Mouse (Mus musculus) small intestine, adult 2 months (tissue): ENCODE results near the gene Ostf1.

Experiments
- CTCF ChIP-seq: fragments of 200-500 bp; IDR thresholded peaks from 2 replicates; pipeline ENCODE4 v1.5.1; 2012; ENCODE audit warnings: low read depth, mild to moderate bottlenecking, control low read depth, inconsistent platforms, low read length, moderate library complexity, mixed read lengths; ENCODE audit not compliant: insufficient replicate concordance, insufficient read length; ENCODE audit errors: extremely low read depth
- POLR2A ChIP-seq: fragments of 200-500 bp; IDR thresholded peaks from 2 replicates; pipeline ENCODE4 v1.6.1; 2012; ENCODE audit warnings: low read depth, mild to moderate bottlenecking, control low read depth, inconsistent platforms, low read length, moderate library complexity

DNA sequence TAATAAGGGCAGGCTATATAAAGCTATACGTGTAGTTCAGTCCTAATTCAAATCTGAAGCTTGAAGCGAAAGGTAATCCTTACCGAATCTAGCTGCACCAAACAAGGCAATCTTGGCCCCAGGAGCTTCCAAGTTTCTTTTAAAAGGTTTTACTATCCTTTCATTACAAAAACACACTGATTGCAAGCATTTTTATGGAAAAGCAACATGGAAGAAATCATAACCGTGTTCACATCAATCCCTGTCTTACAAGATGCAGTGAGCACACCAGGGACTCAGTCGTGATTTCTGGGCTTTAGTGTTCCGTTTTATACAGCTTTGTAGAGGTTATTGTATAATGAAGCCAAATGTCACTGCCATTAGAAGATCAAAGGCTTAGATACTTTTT lies 16.9 kb upstream of the Ostf1 start:
- no peak for TF ChIP-seq CTCF
- no peak for TF ChIP-seq POLR2A
